Mouse (Mus musculus) ovary, adult 18-20 months (tissue): ENCODE measurements around the gene Ntmt1.

Experiments
- DNase-seq: peaks from one replicate; pipeline ENCODE4 v3.0.0; 2022; ENCODE audit warnings: low spot score, mixed read lengths

The Ntmt1 gene

DNA sequence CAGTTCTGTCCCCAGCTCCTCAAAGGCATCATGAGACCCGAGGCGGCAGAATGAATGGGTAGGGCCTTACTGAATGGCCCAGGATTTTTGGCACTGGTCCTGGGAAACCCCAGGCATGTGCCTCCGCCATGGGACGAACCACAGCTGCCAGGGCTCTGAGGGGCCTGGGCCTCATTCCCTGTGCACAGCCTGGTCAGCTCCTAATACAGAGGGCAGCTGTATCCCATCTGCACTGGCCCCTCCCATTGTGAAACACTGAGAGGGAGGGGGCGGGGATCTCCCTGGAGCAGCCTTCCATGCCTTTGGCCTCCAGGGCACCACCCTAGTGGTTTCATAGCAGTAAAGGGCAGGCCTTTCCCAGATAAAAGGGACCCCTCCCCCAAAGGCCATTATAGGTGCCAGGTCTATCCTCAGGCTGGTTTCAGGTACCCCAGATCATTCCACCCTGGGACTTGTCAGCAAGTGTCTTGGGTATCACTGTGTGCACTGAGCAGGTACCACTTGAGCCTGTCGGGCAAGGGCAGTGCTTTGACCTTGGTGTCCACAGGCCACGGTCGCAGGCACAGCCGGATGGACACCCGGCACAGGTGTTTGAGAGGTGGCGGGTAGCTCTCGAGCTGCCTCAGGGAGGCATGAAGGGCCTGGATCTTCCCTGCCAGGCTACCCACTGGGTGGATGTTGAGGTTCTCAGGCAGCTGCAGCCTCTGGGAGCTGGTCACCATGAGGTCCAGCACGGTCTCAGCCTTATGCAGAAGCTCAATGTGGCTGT is 15.9 kb downstream of the Ntmt1 start:
- peak; percentile 40 for DNase-seq

DNA sequence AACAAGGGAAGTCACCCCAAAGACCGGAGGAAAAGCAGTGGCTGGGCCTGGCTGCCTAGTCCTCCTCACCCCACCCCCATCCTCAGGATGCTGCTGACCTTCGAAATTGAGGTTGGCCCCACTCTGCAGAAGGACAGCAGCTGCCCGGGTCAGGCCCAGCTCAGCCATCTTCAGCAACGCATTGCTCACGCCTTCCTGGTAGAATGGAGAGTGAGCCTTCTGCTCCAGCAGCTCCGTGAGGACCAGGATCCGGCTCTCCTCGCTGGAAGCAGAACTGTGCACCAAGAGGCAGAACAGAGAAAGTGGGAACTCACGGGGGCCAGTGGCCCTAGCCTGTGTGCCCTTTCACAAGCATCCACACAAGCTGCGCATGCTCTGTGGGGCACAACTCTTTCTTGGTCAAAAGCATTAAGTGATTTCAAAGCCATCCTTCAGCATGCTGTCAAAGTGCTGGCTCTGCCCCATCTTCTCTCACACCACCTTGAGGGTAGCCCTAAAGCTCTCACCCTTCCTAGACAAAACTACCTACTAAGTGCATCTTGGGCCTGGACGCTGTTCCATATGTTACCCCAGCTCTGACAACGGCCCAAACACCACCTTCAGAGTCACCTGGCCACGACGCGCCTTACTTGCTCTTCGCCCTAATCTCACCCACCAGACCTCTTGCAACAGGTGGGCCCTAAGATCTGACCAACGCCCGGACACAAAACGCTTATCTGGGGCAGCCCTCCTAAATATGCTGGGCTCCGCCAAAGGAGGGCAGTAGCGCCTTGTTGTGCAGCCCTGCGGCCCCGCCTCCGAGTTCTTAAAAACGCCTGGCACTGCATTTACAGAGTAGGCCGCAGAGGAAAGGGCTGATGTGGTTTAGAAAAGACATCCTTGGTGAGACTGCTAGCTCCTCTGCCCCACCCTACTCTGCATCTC is 19.5 kb downstream of the Ntmt1 start:
- DNase-seq: no peak

DNA sequence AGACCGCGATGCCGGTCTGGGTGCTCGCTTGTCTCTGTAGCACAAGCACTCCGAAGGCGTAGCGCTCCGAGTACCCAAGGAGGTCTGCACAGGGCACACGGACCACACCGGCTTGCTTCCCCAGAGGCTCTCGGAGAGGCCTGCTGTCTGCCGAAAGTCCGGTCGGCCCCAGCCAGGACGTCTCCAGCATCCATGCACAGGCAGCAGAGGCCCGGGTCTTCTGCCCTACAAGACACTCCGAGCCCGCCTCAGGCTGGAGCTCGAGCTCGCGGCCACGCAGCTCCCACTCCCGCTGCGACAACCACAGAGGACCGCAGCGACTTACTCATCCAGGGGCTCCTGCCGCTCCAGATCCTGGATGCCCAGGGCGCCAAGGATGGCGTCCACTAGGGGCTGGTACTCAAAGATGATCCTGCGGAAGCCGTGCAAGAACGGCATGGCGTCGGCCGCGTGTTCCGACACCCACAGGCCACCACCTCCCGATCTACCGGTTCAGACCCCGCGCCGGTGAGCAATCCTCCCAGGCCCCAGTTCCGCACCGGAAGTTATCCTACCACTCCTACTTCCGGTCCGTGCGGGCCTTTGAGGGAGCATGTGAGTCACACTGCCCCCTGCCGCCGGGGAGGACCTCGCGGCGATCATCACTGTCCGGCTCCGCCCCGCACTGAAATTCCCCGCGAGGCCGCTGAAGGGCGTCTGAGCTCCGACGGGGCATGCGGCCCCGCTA is 20.3 kb downstream of the Ntmt1 start:
- DNase-seq: peak; percentile 82

DNA sequence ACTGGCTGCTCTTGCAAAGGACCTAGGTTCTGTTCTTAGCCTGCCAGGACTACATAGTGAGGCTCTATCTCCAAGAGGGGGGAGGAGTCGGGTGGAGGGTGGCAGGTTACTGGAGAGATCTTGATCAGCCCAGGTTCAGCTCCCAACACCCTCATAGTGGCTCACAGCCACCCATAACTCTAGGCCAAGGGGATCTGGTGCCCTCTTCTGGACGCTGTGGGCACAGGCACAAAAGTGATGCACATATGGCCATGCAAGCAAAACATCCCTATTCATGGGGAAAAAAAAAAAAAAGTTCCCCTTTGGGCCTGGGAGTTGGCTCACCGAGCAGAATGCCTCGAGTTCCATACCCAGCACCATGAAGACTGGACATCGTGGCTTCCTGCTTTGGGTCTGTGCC is 21.7 kb downstream of the Ntmt1 start:
- no peak for DNase-seq

DNA sequence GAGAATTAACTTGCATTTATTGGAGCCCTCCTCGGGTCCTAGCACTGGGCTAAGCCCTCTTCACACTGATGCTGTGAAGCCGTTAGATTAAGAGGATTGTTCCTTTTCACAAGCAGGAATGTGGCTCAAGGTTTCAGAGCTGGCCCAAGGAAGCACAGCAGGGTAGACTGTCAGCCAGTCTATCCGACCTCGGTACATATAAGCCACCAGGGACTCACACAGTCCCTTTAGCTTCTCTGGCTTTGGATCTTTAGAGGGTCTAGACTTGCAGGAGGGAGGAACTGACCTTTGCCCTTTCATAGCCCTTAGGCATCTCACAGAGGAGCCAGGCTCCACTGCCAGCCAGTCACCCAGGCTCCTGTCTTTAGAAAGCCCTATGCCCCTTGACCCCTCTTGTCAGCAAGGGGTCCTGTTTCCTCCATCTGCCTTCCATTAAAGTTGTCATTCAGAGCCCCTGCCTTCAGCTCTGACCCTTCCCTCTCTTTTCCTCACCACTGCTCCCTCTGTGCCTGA is 22.7 kb downstream of the Ntmt1 start, which contains the start of gene Asb6:
Gene Asb6, minus strand, starts transcription at position 51 of the 513 bp plus-strand sequence.
- DNase-seq: no peak

DNA sequence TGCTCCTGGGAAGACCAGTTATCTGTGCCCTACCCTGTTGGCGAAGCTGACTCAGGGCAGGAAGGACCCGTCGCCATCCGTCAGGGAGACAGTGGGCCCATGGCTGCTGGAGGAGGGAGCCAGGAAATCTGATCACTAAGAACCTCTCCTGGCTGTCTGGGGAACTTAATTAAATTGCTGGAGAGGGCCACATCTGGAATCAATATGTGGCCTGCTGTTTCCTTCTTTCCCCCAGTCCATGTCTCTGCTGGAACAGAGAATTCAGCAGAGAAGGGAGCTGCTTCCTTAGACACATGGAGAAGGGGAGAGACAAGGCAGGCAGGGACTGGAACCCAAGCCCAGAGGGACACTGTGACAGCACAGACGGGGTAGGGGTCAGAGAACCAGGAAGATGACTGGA is 26.0 kb downstream of the Ntmt1 start:
- no peak for DNase-seq

DNA sequence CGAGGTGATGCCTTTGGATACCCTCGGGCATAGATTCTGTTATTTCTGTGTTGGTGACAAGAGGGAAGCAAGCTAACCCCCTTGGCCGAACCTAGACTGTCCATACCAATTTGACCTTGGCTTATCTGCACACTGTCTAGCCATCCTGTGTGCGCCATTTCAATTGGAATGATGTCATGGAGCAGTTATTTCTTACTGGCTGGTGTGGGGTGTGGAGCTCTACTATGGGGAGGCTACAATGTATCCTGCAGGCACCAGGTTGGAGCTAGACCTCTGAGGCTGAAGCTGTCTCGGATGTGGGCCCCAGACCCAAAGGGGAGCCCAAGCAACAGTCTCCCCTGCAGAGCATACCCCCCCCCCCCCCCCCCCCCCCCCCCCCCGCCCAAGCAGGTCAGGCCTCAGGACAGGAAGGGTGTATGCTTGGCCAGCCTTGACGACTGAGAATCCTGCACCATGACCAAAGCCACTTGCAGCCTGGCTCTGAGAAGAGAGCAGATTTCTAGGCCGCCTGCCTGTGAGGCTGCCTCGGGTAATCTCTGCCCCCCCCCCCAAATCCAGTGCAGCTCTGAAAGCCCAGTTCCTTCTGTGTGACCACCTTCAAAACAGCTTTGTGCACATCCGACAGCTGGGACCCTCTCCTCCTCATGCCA is 26.9 kb downstream of the Ntmt1 start, which contains the start of gene Prrx2:
Gene Prrx2, plus strand, starts transcription at position 600 of the 650 bp plus-strand sequence.
- DNase-seq: no peak

DNA sequence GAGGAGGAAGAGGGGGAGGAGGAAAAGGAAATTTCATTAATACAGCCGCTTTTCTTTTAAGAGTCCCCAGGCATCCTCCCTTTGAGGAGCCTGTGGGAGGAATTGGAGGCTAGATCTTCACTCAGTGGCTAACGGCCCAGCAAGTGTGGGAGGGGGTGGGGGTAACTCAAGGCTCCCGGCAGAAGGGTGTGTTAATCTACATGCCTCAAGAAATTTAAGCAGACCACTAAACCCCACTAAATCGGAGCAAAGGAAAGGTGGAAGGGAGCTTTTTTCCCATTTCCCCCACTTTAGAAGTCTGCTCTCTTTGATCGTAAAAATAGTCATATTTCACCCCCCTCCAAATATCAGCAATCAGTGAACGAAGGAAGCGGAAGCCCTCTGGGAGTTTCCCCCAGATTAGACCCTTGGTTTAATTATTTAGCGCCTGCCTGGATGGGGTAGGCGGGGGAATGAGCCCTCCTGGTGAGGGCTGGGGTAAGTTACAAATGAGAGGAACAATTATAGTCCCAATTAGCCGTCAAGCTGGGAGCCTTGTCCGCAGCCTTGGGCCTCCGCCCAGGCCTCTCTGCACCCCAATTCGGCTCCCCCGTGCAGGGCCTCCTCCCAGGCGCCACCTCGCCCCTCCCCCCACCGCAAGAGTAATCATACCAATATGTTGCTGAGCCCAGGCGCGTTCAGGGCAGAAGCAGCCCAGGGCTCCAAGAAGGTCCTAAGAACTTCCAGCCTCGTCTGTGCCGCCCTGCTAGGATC is 28.8 kb downstream of the Ntmt1 start:
- DNase-seq: no peak

DNA sequence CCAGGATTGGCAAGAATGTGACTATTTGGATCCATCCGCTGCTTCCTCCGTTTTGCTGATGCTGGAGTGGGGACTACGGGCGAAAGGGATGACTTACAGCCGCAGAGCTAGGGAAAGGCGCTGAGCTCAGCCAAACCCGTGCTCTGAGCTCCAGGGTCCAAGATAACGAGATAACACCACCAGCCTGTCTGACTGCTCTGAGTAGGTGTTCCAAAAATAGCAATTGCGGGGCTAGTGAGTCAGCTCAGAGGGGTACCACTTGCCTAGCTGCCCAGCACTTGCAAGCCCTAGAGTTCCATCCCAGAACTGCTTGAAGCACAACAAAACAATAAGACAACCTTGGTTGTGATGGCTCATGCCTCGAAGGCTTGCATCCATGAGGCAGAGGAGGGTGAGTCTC is 35.0 kb downstream of the Ntmt1 start:
- DNase-seq: no peak

DNA sequence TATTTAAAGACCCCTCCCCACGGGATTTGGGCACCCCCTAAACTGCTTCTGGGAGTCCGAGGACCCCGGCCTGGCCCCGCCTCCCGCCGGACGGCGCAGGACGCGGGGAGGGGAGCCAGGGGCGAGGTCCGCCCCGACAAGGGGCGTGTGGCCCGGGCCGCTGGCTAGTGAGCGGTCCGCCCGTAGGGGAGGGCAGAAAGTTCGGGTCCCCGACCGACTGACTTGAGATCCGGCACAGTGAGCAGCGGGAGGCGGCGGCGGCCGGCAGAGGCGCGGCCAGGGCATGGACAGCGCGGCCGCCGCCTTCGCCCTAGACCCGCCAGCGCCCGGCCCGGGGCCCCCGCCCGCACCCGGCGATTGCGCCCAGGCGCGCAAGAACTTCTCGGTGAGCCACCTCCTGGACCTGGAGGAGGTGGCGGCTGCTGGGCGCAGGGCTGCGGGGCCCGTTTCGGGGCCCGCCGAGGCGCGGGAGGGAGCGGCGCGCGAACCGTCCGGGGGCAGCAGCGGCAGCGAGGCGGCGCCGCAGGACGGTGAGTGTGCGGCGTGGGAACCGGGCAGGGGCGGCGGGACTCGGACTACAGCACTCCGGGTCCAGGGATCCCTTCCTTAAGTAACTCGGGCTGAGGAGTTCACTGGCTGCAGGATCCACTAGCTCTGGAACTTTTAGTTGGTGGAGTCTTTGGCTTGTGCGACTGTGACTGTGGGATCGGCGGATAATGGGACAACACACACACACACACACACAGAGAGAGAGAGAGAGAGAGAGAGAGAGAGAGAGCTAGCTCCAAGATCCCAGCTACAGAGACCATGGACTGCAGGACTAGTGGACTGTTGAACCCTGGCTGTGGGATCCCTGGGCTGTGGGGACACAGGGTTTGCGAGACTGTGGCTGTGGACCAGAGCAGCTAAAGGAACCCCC is 37.8 kb downstream of the Ntmt1 start:
- no peak for DNase-seq

DNA sequence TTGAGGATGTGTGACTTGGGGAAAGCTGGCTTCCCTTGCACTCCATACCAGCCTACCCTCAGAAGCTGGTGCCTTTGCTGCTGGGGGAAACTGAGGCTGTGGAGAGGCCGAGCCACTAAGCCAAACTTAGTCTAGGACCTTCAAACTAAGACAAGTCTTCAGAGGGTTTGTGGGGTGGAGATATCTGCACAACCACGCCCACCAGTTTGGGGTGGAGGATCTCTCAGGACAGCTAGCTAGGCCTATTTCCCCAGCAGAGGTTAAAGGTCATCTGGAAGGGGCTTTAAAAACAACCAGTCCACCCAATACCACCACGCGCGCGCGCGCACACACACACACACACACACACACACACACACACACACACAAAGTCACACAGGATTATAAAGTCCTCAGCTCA is 38.6 kb downstream of the Ntmt1 start:
- DNase-seq: no peak

DNA sequence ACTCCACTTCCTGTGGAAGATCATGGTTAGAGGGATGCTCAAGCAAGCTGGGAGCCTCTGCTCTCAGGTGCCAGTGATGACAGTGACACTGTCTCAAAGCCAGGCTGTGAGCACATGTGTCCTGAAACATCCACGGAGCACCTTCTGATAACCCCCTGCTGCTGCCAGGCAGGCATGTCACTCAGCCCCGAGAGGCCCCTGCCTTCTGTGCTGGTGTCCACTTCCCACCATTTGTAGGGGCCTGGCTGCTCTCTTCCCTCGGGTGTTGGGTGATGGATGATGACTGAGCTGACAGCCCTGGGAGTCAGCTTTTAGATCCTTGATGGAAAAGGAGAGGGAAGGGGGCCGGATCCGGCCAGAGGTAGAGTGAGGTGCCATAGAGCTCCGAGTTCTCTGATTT is 39.1 kb downstream of the Ntmt1 start:
- no peak for DNase-seq

DNA sequence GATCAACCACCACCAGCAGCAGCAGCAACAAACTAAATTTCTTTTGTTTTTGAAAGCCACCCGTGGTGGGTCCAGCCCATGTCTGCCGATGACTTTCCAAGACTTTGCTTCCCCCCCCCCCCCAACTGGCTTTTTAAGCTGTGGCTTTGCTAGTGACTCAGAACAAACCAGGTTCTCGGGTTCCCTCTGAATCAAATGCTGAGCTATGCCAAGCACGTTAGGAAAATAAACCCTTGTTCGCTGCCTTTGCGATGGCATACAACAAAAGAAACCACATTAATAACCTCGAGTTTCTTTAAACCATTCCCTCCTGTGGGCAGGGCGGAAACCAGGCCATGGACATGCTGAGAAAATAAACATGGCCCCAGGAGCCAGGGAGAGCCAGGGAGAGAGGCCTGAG is 40.6 kb downstream of the Ntmt1 start:
- no peak for DNase-seq

DNA sequence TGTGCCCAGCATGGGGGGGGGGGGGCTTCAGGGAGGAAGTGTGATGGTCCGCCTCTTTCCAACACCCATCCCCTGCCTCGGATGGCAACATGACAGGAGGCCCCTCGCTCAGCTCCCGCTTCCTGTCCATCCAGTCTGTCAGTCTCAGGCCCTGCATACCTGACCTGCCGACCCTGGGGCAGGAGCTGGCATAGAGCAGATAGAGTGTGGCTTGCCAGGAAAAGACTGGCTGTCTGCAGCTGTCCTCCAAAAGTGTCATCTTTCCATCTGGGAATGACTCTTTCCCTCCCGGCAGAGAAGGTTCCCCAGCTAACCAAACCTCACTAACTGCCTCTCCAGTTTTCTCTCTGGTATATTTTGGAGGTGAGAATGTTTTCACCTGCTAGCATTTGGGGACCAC is 43.0 kb downstream of the Ntmt1 start:
- DNase-seq: no peak

DNA sequence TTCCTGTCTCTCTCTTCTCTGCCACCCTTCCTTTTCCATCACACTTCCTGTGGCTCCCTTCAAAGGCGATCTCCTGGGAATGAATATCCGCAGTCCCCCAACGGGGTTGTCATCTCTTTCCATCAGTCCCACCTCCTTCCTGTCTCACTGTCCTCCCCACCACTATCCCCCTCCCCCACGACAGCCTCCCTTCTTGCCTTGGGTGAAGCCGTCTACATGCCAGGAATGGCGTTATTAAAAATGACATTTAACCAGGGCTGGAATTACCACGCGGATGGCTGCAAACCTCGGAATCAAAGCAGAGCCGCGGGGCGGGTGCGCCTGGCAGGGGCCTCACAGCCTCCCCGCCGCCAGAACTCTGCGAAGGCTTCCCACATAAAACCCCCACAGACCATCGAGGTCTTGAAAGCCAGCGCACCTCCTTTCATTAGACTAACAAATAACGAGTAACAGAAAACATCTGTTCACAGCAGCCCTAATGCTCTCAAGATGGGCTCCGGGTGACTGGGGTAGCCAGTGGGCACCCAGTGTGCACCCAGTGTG is 45.2 kb downstream of the Ntmt1 start:
- no peak for DNase-seq

DNA sequence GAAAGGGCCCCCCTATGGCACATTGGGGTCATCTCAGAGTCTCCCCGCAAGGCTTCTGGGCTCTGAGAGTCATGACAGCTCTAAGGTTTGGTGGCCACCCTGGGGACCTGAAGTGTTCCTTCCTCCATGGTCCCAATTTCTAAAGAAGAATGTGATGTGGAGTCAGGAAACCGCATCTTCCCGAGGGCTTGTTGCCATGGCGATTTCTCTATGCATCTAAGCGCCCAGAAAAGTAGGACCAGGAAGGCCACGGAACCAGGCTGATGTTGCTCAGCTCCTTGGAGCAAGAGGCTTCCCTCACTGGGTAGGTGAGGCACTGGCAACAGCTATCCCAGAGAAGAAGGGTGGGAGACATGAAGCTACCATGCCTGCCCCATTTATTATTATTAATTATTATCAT is 49.5 kb downstream of the Ntmt1 start:
- no peak for DNase-seq

DNA sequence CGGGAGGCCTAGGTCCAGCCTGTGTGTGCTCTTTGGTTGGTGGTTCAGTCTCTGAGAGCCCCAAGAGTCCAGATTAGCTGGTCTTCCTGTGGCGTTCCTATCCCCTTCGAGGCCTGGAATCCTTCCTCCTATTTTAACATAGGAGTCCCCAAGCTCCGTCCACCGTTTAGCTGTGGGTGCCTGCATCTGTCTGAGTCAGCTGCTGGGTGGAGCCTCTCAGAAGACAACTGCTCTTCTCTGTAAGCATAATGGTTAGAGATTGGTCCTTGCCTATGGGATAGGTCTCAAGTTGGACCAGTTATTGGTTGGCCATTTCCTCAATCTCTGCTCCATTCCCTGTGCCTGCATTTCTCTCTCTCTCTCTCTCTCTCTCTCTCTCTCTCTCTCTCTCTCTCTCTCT is 52.2 kb downstream of the Ntmt1 start:
- DNase-seq: no peak

DNA sequence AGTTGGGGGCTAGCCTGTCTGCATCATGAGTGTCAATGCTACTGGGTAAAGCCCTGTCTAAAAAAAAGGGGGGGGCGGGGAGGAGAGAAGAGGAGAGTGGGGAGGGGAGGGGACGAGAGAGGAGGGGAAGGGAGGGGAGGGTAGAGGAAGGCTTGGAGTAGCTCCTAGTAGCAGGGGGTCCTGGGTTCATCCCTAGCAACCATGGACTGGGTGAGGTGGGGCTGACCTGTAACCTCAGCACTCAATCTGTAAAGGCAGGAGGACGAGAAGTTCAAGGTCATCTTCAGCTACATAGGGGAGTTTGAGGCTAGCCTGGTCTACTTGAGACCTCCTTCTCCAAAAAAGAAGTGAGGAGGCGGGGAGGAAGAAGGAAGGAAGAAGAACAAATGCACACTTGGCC is 54.5 kb downstream of the Ntmt1 start:
- DNase-seq: no peak

DNA sequence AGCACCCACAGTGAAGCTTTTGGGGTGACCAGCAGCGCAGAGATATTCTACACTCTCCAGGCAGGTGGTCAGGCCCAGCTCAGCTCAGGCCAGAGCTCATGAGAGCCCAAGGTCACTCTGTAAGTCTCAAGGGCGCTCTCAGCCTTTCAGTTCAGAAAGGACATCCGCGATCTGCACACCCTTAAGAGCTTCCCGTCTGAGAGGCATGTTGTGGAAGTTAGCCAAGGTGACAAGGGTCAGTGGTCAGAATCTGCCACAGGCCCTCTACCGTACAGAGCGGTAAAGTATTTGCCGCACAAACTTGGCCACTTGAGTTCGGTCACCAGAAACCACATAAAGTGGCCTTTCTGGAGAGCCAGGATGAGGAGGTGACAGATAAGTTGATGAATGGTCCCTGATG is 55.9 kb downstream of the Ntmt1 start:
- no peak for DNase-seq

DNA sequence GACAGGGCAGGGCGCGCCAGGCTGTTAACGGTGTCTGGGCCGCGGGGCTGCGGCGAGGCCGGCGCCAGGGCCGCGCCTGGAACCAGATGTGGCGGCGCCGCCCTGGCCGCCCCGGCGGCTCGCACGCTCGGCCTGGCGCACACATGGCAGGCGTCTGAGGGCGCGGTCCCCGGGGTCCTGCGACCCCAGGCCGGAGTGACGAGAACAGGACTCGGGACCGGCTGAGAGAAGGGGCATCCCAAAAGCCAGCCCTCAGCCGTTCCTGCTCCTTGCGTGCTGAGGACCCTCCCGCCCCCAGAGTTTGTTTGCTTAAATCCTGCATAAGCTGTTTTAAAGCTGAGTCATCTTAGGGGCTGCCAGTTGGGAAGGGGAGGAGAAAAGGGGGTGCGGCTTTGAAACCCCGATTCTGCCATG is 57.3 kb downstream of the Ntmt1 start:
- DNase-seq: no peak
